Mouse (Mus musculus): ENCODE measurements around the gene Wdr91. TPM values are rescaled to one million over a fixed set of nuclear protein-coding genes. Genes with fewer than 3 reads are reported as not detected.

The Wdr91 gene
- polyA plus RNA-seq, 1 experiment from 2014 or later = 19.9 TPM

GRCm38 (mm10) chr6:34874101-34874921 lies 36.4 kb downstream of the Wdr91 start:
- no peaks in the 10 kb centered on the region for H3K27me3 ChIP-seq (replicated peaks; ENCODE audit: insufficient read depth, low read length)
- H3K4me2 ChIP-seq (replicated peaks; ENCODE audit: low read depth, low read length) = peak overlapping the region; percentile 27; the same call in 1 of the 2 replicates
- H3K9ac ChIP-seq (replicated peaks; ENCODE audit: low read depth) = 0 out of 2 replicates have a peak overlapping the region, but pooled peaks have one; percentile 16
- TF ChIP-seq EP300 (IDR thresholded peaks at IDR 0.05) (peak; percentile 70; the same call in 1 of the 2 replicates), CTCF (IDR thresholded peaks at IDR 0.05) (peak; percentile 63)
- H3K4me1 ChIP-seq (ENCODE audit: insufficient read depth, low read depth, low read length) = peaks cover 19% of the 10 kb centered on the region; the same call in 1 of the 2 replicates
- DNase-seq (ENCODE audit: low spot score) (peak; percentile 79), ATAC-seq (peak; percentile 43)
- H3K9me3 ChIP-seq (ENCODE audit: low read length) = no peaks in the 10 kb centered on the region
- H3K27ac ChIP-seq (ENCODE audit: low read length) = peak overlapping the region; percentile 89
- WGBS = 39% methylated on average over 21 of the region's 21 CpGs
- peaks cover 5% of the 10 kb centered on the region; the same call in 1 of the 2 replicates for H3K36me3 ChIP-seq (ENCODE audit: insufficient read depth, low read length)
- no peak overlapping the region for H3K4me3 ChIP-seq (ENCODE audit: low read depth, low read length)

GRCm38 (mm10) chr6:34872871-34873270 lies 37.8 kb downstream of the Wdr91 start:
- Histone ChIP-seq H3K4me1 (ENCODE audit: insufficient read depth, low read depth, low read length) (peaks cover 32% of the 10 kb centered on the region; the same call in 1 of the 2 replicates), H3K27me3 (replicated peaks; ENCODE audit: insufficient read depth, low read length) (no peaks in the 10 kb centered on the region), H3K4me3 (ENCODE audit: low read depth, low read length) (no peak overlapping the region), H3K9me3 (ENCODE audit: low read length) (no peaks in the 10 kb centered on the region), H3K27ac (ENCODE audit: low read length) (peak overlapping the region; percentile 89), H3K36me3 (ENCODE audit: insufficient read depth, low read length) (peaks cover 5% of the 10 kb centered on the region; the same call in 1 of the 2 replicates), H3K4me2 (replicated peaks; ENCODE audit: low read depth, low read length) (no peak overlapping the region), H3K9ac (replicated peaks; ENCODE audit: low read depth) (no peak overlapping the region)
- ATAC-seq = no peak
- WGBS = 75% methylated on average over 10 of the region's 10 CpGs
- no peak for TF ChIP-seq EP300 (IDR thresholded peaks at IDR 0.05)
- no peak for TF ChIP-seq CTCF (IDR thresholded peaks at IDR 0.05)
- no peak for DNase-seq (ENCODE audit: low spot score)

- DNase-seq (ENCODE audit: low spot score) (no peak), ATAC-seq (no peak)
- H3K36me3 ChIP-seq (ENCODE audit: insufficient read depth, low read length) = peaks cover 5% of the 10 kb centered on the region; the same call in 1 of the 2 replicates
- H3K27ac ChIP-seq (ENCODE audit: low read length) = no peak overlapping the region
- peaks cover 36% of the 10 kb centered on the region; the same call in 1 of the 2 replicates for H3K4me1 ChIP-seq (ENCODE audit: insufficient read depth, low read depth, low read length)
- H3K9ac ChIP-seq (replicated peaks; ENCODE audit: low read depth) = no peak overlapping the region
- WGBS = 88% methylated on average over 7 of the region's 7 CpGs
- no peaks in the 10 kb centered on the region for H3K9me3 ChIP-seq (ENCODE audit: low read length)
- no peaks in the 10 kb centered on the region for H3K27me3 ChIP-seq (replicated peaks; ENCODE audit: insufficient read depth, low read length)
- no peak overlapping the region for H3K4me3 ChIP-seq (ENCODE audit: low read depth, low read length)
- TF ChIP-seq CTCF (IDR thresholded peaks at IDR 0.05) (no peak), EP300 (IDR thresholded peaks at IDR 0.05) (no peak)
- no peak overlapping the region for H3K4me2 ChIP-seq (replicated peaks; ENCODE audit: low read depth, low read length)
These were observed 38.7 kb downstream of the Wdr91 start for GRCm38 (mm10) chr6:34871929-34872328.

- WGBS = 44% methylated on average over 5 of the region's 5 CpGs
- Histone ChIP-seq H3K27me3 (replicated peaks; ENCODE audit: insufficient read depth, low read length) (no peaks in the 10 kb centered on the region), H3K4me3 (ENCODE audit: low read depth, low read length) (no peak overlapping the region), H3K36me3 (ENCODE audit: insufficient read depth, low read length) (peaks cover 5% of the 10 kb centered on the region; the same call in 1 of the 2 replicates), H3K27ac (ENCODE audit: low read length) (no peak overlapping the region), H3K9ac (replicated peaks; ENCODE audit: low read depth) (no peak overlapping the region), H3K9me3 (ENCODE audit: low read length) (no peaks in the 10 kb centered on the region), H3K4me1 (ENCODE audit: insufficient read depth, low read depth, low read length) (peaks cover 46% of the 10 kb centered on the region; the same call in 1 of the 2 replicates), H3K4me2 (replicated peaks; ENCODE audit: low read depth, low read length) (no peak overlapping the region)
- ATAC-seq = no peak
- TF ChIP-seq EP300 (IDR thresholded peaks at IDR 0.05) (no peak), CTCF (IDR thresholded peaks at IDR 0.05) (no peak)
- DNase-seq (ENCODE audit: low spot score) = no peak
These were observed 40.0 kb downstream of the Wdr91 start for GRCm38 (mm10) chr6:34870724-34871123.

GRCm38 (mm10) chr6:34870136-34870535 lies 40.5 kb downstream of the Wdr91 start:
- H3K27me3 ChIP-seq (replicated peaks; ENCODE audit: insufficient read depth, low read length) = no peaks in the 10 kb centered on the region
- TF ChIP-seq CTCF (IDR thresholded peaks at IDR 0.05) (no peak), EP300 (IDR thresholded peaks at IDR 0.05) (no peak)
- H3K4me2 ChIP-seq (replicated peaks; ENCODE audit: low read depth, low read length) = no peak overlapping the region
- H3K27ac ChIP-seq (ENCODE audit: low read length) = peak overlapping the region; percentile 75
- peaks cover 49% of the 10 kb centered on the region for H3K4me1 ChIP-seq (ENCODE audit: insufficient read depth, low read depth, low read length)
- no peak overlapping the region for H3K4me3 ChIP-seq (ENCODE audit: low read depth, low read length)
- H3K9me3 ChIP-seq (ENCODE audit: low read length) = no peaks in the 10 kb centered on the region
- WGBS = 82% methylated on average over 5 of the region's 5 CpGs
- no peak overlapping the region; the same call in 1 of the 2 replicates for H3K9ac ChIP-seq (replicated peaks; ENCODE audit: low read depth)
- ATAC-seq (no peak), DNase-seq (ENCODE audit: low spot score) (no peak)
- peaks cover 5% of the 10 kb centered on the region; the same call in 1 of the 2 replicates for H3K36me3 ChIP-seq (ENCODE audit: insufficient read depth, low read length)

- peaks cover 5% of the 10 kb centered on the region; the same call in 1 of the 2 replicates for H3K36me3 ChIP-seq (ENCODE audit: insufficient read depth, low read length)
- ATAC-seq (peak; percentile 12; the same call in 1 of the 2 replicates), DNase-seq (ENCODE audit: low spot score) (peak; percentile 86)
- 33% methylated on average over 13 of the region's 13 CpGs for WGBS
- no peaks in the 10 kb centered on the region for H3K9me3 ChIP-seq (ENCODE audit: low read length)
- peaks cover 46% of the 10 kb centered on the region for H3K4me1 ChIP-seq (ENCODE audit: insufficient read depth, low read depth, low read length)
- TF ChIP-seq EP300 (IDR thresholded peaks at IDR 0.05) = peak; percentile 86
- TF ChIP-seq CTCF (IDR thresholded peaks at IDR 0.05) = no peak
- H3K9ac ChIP-seq (replicated peaks; ENCODE audit: low read depth) = no peak overlapping the region; the same call in 1 of the 2 replicates
- peak overlapping the region; percentile 85 for H3K27ac ChIP-seq (ENCODE audit: low read length)
- no peak overlapping the region for H3K4me3 ChIP-seq (ENCODE audit: low read depth, low read length)
- no peak overlapping the region for H3K4me2 ChIP-seq (replicated peaks; ENCODE audit: low read depth, low read length)
- no peaks in the 10 kb centered on the region for H3K27me3 ChIP-seq (replicated peaks; ENCODE audit: insufficient read depth, low read length)
These were observed 41.3 kb downstream of the Wdr91 start for GRCm38 (mm10) chr6:34869225-34869915.
